Mouse (Mus musculus) liver, embryonic 14.5 days (tissue): ENCODE measurements around the gene Smad3.

Experiments
- CTCF ChIP-seq: IDR thresholded peaks from 2 replicates; pipeline ENCODE4 v1.5.1; 2016; ENCODE audit warnings: antibody characterized with exemption, low read depth, control low read depth
- EP300 ChIP-seq: IDR thresholded peaks from 2 replicates; pipeline ENCODE4 v1.6.1; 2016; ENCODE audit warnings: antibody characterized with exemption, low read depth

DNA sequence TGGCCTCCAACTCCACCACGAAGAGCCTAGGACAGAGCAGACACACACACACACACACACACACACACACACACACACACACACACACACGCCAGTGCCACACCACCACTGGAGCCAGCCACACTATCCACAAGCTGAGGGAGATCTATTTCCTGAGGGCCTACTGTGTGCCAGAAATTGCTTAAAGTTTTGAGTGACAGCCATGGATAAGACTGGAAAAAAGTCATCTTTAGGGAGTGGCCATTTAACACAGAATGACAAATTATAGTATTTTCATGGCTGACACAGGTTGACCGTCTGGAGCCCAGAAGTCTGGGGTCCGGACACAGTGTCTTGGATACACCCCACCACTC, 55.9 kb downstream of the Smad3 start:
- TF ChIP-seq CTCF (no peak), EP300 (no peak)
